Mouse (Mus musculus) lung, postnatal 4 days (tissue): ENCODE results near the gene Fh1.

Experiments used
- DNase-seq, 2 experiments: peaks; one replicate each; pipeline ENCODE4 v3.0.0; 2021

Gene Fh1

DNA sequence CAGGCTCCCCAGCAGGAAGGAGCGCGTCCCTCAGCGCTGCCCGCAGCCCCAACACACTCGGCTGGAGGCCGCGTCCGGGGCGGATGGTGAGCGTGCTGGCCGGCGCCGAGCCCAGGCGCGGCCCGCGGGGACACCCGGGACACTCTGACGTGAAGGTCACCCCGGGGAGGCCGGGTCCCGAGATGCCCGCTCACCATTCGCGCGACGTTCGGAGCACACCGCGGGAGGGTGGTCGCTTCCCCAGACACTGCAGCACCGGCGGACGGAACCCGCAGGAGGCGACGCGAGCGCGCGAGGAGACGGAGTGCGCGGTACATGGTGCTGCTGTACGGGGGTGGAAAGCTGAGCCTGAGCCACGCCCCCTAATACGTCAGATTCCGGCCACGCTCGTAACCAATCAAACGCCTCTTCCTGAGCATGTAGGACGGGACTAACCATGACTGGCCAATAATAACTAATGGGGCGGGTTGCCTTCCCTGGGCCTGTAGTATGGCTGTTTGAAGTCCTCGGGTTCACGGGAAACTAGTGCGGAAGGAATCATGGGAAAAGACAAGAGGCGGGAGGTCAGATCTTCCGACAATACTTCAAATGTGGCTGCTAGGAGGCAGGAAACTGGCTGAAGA lies at the start of gene Fh1:
TSS of gene Fh1 (minus strand) at position 379 of the 623 bp plus-strand sequence.
- peak; percentile 97 for DNase-seq

DNA sequence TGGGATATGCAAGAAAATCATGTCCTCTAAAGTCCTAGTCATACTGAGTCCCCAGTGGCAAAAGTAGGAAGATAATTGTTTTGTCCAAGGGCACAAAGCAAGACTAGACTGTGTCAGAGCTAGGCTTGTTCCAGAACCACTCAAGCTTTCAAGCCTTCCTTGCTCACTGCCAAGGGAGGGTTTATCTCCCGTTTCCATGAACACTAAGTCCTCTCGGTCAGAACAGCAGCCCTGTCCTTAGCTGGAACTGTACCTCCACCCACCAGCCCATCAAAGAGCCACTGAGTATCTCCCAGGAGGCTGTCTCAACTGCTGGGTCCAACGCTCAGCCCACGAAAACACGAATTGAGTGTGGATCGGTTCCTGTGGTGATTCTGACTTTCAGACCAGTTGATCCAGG lies 49.7 kb upstream of the Fh1 start:
- no peak for DNase-seq

DNA sequence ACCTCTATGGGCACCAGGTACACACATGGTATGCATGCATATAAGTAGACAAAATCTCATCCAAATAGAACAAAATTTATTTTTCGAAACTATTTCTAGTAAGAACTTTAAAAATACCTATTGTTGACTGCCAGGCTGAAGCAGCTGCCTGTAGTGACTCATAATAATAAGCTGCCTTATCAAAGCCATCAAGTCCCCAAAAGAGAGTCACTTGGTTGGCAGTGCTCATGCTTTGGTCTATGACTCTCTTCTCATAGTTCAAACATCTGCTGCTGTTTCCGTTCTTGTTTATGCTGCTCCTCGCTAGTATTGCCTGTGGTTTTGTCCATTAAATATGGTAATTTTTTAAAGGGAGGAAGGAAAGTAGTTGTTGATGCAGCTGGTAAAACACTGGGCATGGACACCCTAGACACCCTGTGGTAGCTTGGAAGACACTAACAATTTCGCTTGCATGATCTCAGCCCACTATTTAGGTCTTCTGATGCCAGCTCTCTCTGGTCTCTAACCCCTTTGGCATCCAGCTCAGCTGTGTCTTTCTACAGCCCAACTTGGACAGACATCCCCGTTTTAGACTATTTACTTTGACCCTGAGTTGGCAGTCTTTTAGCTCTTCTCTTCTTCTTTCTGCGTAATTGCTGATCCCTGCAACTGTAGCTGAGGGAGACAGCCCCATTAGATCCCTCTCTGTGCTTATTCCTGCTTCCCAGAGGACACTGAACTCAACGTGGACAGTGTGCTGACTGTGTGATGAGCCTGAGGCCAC lies 48.3 kb upstream of the Fh1 start:
- DNase-seq, result no peak

DNA sequence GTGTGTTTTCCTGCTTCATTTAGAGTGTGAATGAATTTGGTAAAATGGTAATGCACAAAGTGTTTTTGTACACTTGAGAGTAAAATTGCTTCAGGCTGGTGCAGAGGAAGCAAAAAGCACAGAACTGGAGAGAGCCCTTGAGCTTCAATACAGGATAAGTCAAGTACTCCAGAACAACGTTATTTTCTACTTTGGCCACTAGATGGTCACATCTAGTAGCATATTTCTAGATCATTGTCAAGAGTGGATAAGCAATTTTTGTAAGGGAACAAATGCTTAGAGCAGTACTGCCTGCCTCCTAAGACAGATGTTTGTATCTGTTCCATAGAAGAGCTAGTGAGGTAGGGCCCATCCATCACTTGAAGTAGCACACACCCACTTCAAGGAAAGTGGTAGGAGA lies 46.2 kb upstream of the Fh1 start:
- no peak for DNase-seq

DNA sequence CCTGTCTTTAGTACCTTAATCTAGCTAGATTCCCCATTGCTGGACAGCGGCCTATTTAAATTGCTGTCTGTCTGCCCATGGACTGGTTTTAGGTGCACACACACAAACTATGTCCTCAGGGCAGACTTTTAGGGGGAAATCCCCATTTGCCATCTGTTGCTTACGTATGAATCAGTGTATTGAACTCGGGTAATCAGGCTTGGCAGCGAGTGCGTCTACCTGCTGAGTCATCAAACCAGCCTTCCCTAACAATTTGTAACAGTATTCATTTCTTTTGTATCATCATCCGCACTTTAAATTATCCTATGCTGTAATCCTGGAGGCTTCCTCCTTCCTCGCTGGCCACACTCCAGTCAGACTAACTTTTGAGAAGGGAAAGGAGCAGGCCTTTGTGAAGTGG lies 44.6 kb upstream of the Fh1 start:
- no peak for DNase-seq

DNA sequence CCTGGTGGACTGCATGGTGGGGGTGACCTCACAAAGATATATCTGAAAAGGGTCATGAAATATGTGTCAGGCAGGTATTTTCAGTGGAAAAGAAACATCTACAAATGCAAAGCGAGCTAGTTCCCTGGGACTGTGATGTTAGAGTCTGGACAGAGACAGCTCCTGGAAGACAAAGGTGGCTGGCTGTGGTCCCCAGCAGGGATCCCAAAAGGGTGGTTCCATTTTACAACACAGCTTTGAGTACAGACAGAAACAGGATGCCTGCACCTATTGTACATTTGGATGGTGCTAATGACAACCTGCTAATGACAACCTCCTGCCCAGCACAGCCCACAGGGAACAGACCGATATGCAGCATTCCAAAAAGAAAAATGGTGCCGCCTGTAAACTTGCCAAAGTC lies 44.0 kb upstream of the Fh1 start:
- DNase-seq, result no peak

DNA sequence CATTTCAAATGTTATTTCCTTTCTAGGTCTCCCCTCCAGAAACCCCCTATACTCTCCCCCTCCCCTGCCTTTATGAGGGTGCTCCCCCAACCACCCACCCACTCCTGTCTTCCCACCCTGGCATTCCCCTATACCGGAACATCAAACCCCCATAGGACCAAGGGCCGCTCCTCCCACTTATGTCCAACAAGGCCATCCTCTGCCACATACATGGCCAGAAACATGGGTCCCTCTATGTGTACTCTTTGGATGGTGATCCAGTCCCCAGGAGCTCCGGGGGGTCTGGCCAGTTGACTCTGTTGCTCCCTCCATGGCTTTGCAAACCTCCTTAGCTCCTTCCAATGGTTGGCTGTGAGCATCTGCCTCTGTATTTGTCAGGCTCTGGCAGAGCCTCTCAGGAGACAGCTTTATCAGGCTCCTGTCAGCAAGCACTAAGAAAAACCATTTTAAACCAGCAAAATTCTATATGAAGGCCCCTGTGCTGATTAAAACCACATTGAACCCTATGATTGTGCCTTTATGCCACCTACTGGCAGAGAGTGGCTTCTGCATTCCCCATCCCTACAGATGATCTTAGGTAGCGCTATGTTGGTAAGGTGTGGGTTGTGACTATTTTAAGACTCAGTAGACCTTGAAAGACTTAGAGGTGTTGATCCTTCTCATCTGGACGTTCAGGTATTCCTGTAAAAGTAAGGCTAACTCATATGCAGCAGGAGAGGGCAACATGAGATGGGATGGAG lies 43.4 kb upstream of the Fh1 start:
- DNase-seq, result peak in 1 of 2 experiments; percentile 18

DNA sequence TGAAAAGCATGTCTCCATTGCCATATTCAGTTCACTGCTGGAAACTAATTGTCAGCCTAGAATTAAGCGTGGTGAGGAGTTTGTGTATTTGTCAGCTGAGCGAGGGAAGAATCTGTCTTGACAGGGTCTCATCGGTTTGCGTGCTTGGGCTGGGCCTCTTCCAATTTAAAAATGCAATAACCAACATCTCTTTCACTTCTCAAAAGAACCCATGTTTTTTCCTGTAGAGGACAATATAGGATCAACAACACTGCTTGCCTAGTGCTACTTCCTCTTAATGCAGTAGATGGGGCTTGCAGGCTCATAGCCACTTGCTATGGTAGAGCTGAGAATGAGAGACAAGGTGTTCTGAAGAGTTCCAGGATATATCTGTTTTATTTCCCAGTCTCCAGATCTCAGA lies 34.5 kb upstream of the Fh1 start:
- no peak for DNase-seq

DNA sequence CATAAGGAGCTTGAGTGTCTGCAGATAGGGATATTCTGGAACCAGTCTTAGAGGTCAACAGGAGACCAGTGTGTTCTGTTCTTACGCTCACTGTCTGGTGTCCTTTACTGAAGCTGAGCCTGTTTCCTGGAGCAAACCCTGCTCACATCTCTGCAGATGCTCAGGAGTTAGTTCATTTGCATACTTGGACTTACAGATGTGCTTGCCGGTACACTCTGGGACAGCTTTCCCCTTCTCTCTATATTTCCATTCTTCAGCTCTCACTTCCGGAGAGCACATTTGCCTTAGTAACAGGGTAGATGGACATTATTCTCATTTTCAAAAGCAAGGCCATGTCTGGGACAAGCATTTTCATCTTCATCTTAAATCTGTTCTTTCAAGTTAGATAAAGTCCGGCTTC lies 23.2 kb upstream of the Fh1 start:
- DNase-seq, result no peak

DNA sequence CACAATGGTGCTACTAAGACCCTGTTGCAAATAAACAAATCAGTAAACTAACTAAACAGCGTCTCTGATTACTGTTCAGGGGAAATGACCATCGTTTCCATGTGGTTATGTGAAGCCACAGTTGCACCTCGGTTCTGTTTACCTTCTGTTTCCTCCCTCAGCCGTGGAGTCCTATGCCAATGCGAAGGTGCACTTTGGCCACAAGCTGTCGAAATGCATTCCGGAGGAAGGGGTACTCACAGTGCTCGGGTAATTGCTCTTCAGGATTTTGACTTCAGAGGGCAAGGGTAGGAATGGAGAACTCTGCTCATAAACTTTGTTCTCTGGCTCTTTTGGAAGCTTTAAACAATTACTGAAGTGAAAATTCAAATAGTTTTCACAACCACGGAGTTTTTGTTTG lies 21.5 kb upstream of the Fh1 start:
- no peak for DNase-seq

DNA sequence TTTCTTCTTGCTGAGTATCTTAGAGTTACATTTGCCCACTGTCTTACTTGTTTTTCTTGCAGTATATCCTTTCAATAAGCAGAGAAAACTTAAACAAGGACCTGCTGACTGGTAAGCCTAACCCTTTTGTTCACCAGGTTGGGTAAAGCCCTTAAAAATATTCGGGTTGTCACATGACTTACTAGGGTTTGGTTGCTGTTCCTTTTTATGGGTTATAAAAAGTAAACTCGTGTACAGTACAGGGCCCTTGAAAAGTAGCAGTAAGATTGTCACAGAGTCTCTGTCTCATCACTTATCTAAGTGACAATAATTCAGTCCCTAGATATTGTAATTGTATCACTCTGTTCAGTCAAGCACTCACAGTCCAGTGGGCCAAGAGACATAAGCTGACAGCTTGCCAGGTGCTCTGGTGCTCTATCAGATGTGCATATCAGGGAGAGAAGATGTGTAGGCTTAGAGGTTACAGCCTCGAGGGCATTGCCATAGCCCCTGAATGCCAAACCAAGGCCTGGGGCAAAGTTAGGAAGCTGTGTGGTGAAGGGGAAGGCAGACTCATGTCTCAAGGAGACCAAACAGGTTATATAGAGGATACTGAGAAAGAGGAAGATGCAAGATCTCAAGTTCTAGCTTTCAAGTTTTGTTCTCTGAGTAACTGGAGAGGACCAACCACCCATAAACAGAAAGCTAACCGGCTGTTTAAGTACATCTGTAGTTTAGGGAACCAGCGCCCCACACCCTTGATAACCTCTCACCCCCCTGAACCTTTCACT lies 18.2 kb upstream of the Fh1 start:
- DNase-seq, result no peak

DNA sequence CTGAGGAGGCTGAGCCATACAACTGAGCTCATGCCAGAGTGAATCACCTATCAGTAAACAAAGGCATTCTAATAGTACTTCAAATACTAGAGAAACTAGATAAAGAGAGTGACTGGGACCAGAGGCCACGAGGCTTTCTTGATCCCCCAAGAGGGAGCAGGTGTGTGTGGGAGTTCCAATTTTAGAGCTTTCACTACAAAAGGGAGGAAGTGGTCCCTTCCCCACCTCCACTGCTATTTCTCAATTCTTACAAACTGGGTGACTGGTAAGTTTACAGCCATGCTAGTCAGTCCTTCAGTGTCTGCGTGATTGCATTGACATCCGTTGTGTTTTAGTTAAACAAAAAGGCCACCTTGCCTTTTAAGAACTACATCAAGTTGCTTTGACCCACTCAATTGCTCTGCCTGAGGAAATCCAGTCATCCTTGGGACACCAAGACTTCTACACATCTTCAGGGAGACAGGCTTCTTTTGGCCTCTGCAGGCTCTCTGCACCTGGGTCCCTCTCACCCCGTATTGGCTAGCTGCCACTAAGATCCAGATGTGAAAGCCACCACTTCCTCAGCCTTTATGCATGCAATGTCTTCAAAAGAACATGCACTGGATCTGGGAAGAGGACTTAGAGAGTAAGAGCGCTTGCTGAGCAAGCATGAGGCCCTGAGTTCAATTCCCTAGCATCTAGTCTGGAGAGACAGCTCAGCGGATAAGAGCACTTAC lies 15.2 kb upstream of the Fh1 start:
- no peak for DNase-seq

DNA sequence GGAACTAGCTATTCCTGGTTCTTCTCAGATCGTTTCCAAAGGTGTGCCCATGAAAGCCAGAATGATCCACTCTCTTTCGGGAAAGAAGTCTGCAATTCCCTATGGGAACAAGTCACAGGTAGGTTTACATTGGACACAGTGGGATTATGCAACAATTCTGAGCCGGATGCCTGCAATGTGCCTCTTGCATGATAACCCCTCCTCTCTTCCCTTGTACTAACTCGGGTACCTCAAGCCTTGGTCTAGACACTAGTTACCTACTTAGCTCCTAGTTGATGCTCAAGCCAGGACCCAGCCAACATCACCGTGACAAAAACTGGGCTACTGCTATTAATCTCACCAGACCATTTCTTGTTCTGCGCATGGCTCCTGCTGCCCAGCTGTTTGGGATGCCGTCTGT lies 13.6 kb upstream of the Fh1 start:
- no peak for DNase-seq

DNA sequence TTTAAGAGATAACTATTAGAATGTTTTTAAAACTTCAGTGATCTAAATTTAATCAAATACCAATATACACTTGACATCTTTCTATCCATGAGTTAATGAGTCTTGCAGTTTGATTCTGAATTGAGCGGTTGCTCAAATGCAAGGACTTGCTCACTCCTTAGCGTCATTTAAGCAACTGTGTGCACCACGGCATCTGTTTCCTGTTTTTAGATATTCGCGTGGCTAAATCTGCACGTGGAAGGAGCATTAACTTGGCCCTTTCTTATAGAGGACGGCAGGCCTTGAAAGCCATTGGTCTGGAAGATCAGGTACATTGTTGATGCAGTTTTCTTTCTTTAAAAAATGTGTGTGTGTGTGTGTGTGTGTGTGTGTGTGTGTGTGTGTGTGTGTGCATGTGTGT lies 12.2 kb upstream of the Fh1 start:
- no peak for DNase-seq

DNA sequence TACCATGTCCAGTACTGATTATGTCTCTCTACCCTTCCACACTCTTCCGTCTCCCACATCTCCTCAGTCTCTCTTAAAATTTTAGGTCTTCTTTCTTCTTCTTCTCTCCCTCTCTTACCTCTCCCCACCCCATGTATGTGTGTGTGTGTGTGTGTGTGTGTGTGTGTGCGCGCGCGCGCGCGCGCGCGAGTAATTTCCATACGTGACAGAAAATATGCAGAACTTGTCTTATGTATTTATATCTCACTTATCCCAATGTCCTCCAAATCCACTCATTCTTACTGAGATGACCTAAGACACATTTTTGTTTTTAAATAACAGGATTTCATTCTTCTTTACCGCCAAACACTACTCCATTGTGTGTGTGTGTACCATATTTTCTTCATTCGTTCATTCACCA lies 7.0 kb upstream of the Fh1 start:
- no peak for DNase-seq

DNA sequence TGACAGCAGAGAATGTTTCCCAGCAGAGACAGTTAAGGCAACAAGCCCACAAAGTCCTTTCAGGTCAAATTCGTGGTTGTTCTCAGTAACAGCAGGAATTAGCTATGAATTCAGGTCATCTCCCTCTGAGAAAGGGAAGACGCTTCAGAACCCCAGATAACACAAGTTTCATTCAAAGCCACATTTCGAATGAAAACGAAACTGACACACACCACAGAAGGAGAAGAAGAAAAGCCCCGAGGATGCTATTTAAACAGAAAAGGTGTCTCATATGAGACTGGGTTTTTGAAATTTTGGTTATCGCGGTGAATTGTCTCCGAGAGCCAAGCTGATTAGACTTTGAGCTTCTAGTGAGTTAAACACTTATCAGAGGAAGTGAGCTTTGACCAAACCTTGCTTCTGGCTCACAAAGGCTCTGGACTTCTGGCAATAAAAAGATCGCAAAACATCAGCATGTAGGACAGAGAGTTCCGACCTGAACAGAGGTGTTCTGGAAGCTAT lies 6.3 kb upstream of the Fh1 start:
- DNase-seq, result no peak

DNA sequence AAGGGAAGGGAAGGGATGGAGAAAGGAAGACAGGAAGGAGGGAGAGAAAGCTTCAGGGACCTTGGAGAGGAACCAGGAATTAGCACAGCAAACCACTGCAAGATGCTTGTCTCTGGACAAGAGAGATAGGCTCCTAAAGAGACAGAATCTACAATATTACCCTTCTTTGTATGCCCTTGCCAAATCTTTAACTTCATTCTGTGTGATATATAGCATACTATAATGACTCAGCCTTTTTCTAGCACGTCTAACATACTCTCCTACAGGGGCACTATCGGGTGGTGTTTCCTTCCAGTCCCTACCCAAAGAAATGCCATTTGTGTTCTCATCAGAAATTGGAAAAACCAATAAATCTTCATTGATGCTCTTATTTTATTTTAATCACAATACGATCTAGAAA lies 5.6 kb upstream of the Fh1 start:
- DNase-seq, result no peak

DNA sequence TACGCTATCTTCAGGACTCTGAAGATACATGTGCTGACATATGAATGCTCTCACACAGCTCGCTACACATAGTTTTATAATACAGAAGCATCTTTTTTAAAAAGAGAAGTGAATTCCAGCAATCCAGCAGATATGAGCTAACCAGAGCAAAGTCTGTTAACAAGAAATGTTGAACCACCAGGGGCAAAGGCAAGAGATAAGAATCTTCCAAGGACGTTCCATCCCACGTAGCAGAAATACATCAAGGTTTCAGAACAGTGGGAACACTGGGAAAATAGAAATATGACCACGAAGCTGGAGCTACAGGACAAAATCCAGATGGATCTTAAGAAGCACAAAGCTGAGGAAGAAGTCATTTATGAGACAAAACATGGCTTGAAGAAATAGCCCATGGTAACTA lies 4.9 kb upstream of the Fh1 start:
- no peak for DNase-seq

DNA sequence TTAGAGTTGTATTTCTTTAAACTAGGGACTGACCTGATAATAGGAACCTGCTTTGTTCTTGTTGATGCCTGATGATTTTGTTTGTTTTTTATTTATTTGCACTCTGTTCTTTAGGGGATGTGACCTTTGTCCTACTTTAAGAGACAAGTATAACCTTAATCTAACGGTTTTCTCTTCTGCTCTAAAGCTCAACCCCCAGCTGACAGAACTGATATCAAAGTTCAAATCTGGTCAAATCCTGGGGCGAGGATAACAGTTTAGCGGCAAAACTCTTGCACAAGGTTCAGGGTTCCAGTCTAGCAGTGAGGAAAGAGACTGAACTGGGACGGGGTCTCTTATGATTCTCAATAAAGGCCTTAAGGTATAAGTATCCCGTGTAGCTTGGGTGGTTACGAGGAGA lies 3.8 kb upstream of the Fh1 start:
- no peak for DNase-seq

DNA sequence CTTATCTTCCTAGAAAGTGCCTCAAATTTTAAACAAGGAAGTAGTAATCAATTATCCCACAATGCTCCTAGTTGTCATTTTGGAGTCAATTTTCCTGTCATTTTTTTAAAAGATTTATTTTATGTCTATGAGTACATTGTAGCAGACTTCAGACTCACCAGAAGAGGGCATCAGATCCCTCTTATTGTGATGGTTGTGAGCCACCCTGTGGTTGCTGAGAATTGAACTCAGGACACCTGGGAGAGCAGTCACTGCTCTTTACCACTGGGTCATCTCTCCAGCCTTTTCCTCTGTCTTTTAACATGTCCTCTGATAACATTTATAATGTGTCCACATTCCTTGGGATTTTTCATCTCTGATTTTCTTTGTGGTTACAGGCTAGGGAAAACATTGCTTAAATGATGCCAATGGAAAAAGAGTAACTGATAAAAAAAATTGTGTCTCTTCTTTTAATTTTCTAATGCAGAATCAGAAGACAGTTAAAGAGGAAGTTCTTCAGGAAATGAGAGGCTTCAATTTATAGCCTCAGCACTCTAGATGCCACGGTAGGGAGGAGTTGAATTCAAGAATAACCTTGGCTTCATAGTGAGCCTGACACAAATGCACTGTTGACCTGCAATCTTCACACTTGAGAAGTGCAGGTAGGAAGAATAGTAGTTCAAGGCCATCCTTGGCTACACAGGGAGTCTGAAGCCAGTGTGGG lies 706 bp upstream of the Fh1 start:
- DNase-seq, result peak in 1 of 2 experiments; percentile 14

DNA sequence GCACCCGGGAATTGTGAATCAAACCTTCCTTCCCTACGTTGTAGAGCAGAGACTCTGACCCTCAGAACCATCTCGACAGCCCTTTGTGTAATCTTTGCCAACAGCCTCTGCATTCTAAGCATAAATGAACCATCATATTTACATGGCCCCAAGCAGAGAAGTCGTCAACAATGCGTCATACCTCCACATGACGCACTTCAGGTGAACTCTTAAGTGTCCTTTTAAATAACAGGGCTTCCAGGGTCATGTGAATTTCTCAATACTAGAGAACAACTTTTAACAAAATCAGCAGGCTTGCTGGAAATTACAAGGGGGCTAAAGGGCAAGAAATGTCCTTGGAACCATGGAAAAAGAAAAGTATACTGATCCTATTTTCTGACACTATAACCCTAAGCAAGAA lies 1.8 kb downstream of the Fh1 start:
- DNase-seq, result no peak
